Mouse (Mus musculus) MN1 (cell line): ENCODE results near the gene Eif3f.

Experiments used
- DNase-seq: peaks from one replicate; pipeline ENCODE4 v3.0.0-alpha.2; 2016; ENCODE audit warnings: low spot score

The Eif3f gene

GRCm38 (mm10) chr7:108968201-108968600, 34.0 kb downstream of the Eif3f start:
- peak; percentile 85 for DNase-seq

DNA sequence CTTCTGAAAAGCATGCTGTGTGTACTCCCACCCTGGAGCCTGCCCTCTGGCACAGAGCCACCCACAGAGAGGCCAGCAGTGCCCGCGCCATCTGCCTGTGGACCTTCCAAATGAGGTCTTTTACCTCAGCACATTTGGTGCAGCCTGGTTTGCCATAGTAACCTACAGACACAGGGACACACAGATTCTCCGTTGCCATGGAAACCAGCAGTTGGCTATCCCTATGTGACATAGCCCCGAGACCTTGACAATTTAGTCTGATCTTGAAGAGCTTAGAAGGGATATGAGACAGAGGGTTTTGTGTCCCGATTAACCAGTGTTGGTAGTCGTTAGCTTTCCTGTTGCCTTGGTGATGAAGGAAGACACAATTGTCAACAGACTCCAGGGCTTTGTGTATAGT, 38.1 kb downstream of the Eif3f start:
- DNase-seq = peak; percentile 73

- peak; percentile 30 for DNase-seq
Measured at GRCm38 (mm10) chr7:108985934-108986708, 51.9 kb downstream of the Eif3f start.

DNA sequence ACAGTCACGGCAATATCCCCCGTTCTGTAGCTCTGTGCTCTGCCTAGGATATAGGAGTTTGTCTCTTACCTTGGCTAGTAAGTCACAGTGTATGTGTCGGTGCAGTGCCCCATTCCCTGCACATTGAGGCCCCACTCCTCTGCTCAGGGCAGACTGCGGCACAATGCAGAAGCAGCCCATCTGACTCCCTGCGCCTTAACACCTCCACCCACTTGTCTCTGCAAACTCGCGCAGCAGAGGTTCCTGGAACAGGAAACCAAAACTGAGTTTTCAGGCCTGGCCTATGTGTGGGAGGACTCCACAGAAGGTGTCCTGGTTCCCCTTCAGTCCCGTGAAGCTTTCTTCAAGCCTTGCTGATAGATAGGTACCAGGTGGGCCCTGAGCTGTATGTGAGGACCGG, 57.0 kb downstream of the Eif3f start:
- DNase-seq = no peak
